Mouse (Mus musculus) forebrain, embryonic 11.5 days (tissue): ENCODE data around the gene Traf1. TPM values are rescaled to one million over a fixed set of nuclear protein-coding genes. Genes with fewer than 3 reads are reported as not detected.

Experiments
- ATAC-seq: fragments of 200-750 bp; cut with Nextera tagmentation; replicated peaks from 2 replicates; pipeline ENCODE4 v1.8.0; 2017; ENCODE audit warnings: moderate TSS enrichment; ENCODE audit not compliant: low FRiP score
- DNase-seq: peaks from one replicate; pipeline ENCODE4 v3.0.0-alpha.2; 2017; ENCODE audit warnings: low spot score
- H3K27ac ChIP-seq: fragments of 300-500 bp; sonication (generic); 2 replicates; pipeline ENCODE4 v1.5.1; 2014; ENCODE audit warnings: low read depth, low read length
- H3K27me3 ChIP-seq: fragments of 300-500 bp; sonication (generic); 2 replicates; pipeline ENCODE4 v1.6.1; 2014; ENCODE audit warnings: mild to moderate bottlenecking, low read length, mixed read lengths; ENCODE audit not compliant: control insufficient read depth, insufficient read depth
- H3K36me3 ChIP-seq: fragments of 300-500 bp; sonication (generic); 2 replicates; pipeline ENCODE4 v1.6.1; 2014; ENCODE audit warnings: mild to moderate bottlenecking, low read length, moderate library complexity, mixed read lengths; ENCODE audit not compliant: control insufficient read depth, insufficient read depth
- H3K4me1 ChIP-seq: fragments of 300-500 bp; sonication (generic); replicated peaks from 2 replicates; pipeline ENCODE4 v1.6.1; 2014; ENCODE audit warnings: low read length, mixed read lengths; ENCODE audit not compliant: control insufficient read depth, insufficient read depth
- H3K4me2 ChIP-seq: fragments of 300-500 bp; sonication (generic); 2 replicates; pipeline ENCODE4 v1.6.1; 2014; ENCODE audit warnings: low read depth, mild to moderate bottlenecking, low read length, moderate library complexity, mixed read lengths; ENCODE audit not compliant: severe bottlenecking
- H3K4me3 ChIP-seq: fragments of 300-500 bp; sonication (generic); 2 replicates; pipeline ENCODE4 v1.5.1; 2014; ENCODE audit warnings: low read depth, low read length
- H3K9ac ChIP-seq: fragments of 300-500 bp; sonication (generic); 2 replicates; pipeline ENCODE4 v1.6.1; 2014; ENCODE audit warnings: low read length
- H3K9me3 ChIP-seq: fragments of 300-500 bp; sonication (generic); 2 replicates; pipeline ENCODE4 v1.6.1; 2016; ENCODE audit warnings: low read length, mixed read lengths; ENCODE audit not compliant: control insufficient read depth
- WGBS: fragments of 180-500 bp; shearing (Covaris S2); extraction: QIAGEN DNeasy Blood & Tissue Kit; methylation state at CpG from one replicate; pipeline ENCODE4 v1.1.7; 2014; 5-methylcytosine and 5-hydroxymethylcytosine counted together
- polyA plus RNA-seq: library from polyadenylated mRNA; unstranded; fragments of >200 nt; fragmentation: Nextera tagmentation; extraction: Ambion mirVana; gene quantifications from 2 replicates; pipeline ENCODE4 v1.2.1, GENCODE M21; 2014

The Traf1 gene
- polyA plus RNA-seq, 1 experiment from 2014 or later = 0.33 TPM

GRCm38 (mm10) chr2:34896821-34897460 is 64.6 kb downstream of the Traf1 start:
- H3K9me3 ChIP-seq = no peaks in the 10 kb centered on the region
- no peak for ATAC-seq

GRCm38 (mm10) chr2:34895503-34896113 is 66.0 kb downstream of the Traf1 start:
- no peaks in the 10 kb centered on the region for H3K9me3 ChIP-seq
- WGBS = 80% methylated on average over 19 of the region's 19 CpGs
- H3K4me2 ChIP-seq = no peak overlapping the region
- no peaks in the 10 kb centered on the region for H3K27me3 ChIP-seq
- no peak for DNase-seq
- H3K27ac ChIP-seq = no peak overlapping the region
- H3K36me3 ChIP-seq = no peaks in the 10 kb centered on the region
- H3K4me1 ChIP-seq = no peaks in the 10 kb centered on the region
- H3K9ac ChIP-seq = no peak overlapping the region
- H3K4me3 ChIP-seq = no peak overlapping the region
- ATAC-seq = no peak

More at GRCm38 (mm10) chr2:34896821-34897460, 64.6 kb downstream of the Traf1 start:
- no peak overlapping the region for H3K27ac ChIP-seq
- H3K9ac ChIP-seq = no peak overlapping the region
- no peak overlapping the region for H3K4me3 ChIP-seq
- H3K27me3 ChIP-seq = no peaks in the 10 kb centered on the region
- H3K4me2 ChIP-seq = no peak overlapping the region
- no peaks in the 10 kb centered on the region for H3K4me1 ChIP-seq
- no peaks in the 10 kb centered on the region for H3K36me3 ChIP-seq
- WGBS = 87% methylated on average over 17 of the region's 17 CpGs
- DNase-seq = no peak

- no peak overlapping the region for H3K27ac ChIP-seq
- ATAC-seq (no peak), DNase-seq (no peak)
- no peak overlapping the region for H3K9ac ChIP-seq
- H3K27me3 ChIP-seq = no peaks in the 10 kb centered on the region
- no peaks in the 10 kb centered on the region for H3K9me3 ChIP-seq
- no peak overlapping the region for H3K4me2 ChIP-seq
- no peaks in the 10 kb centered on the region for H3K4me1 ChIP-seq
- 77% methylated on average over 5 of the region's 5 CpGs for WGBS
- no peaks in the 10 kb centered on the region for H3K36me3 ChIP-seq
- H3K4me3 ChIP-seq = no peak overlapping the region
Observed at GRCm38 (mm10) chr2:34893950-34894349, 67.6 kb downstream of the Traf1 start.

Other genes starting within 250 kb of the Traf1 start
- 103 and 106 TPM in 2 replicates for gene Gapvd1, start 206.5 kb downstream of the Traf1 start, polyA plus RNA-seq
- gene Hspa5, start 189.8 kb downstream of the Traf1 start, polyA plus RNA-seq = 731 and 789 TPM in 2 replicates
- 29.9 and 33.7 TPM in 2 replicates for gene Rabepk, start 161.9 kb downstream of the Traf1 start, polyA plus RNA-seq
- gene Fbxw2, start 135.5 kb downstream of the Traf1 start, polyA plus RNA-seq = 81.2 and 82.4 TPM in 2 replicates
- not detected in 2 replicates for gene Gm34653, start 128.8 kb downstream of the Traf1 start, polyA plus RNA-seq
- gene Cutal, start 87.4 kb downstream of the Traf1 start, polyA plus RNA-seq = not detected in 2 replicates
- gene Psmd5, start 86.8 kb downstream of the Traf1 start, polyA plus RNA-seq = 117 and 127 TPM in 2 replicates
- gene Phf19, start 47.7 kb downstream of the Traf1 start, polyA plus RNA-seq = 4.4 and 6.5 TPM in 2 replicates
- 0.76 and 1.6 TPM in 2 replicates for gene Hc, start 99.7 kb upstream of the Traf1 start, polyA plus RNA-seq
- gene AI182371, start 139.8 kb upstream of the Traf1 start, polyA plus RNA-seq = 0.17 TPM in 1 of 2 replicates, not detected in the other
- 36.9 and 42.0 TPM in 2 replicates for gene Cntrl, start 147.7 kb upstream of the Traf1 start, polyA plus RNA-seq
- gene Rab14, start 239.3 kb upstream of the Traf1 start, polyA plus RNA-seq = 249 and 271 TPM in 2 replicates